Mouse (Mus musculus) ES-E14 (cell line): ENCODE measurements around the gene Slc29a4. TPM values are rescaled to one million over a fixed set of nuclear protein-coding genes. Genes with fewer than 3 reads are reported as not detected.

Experiments used
- DNase-seq: peaks from one replicate; pipeline ENCODE4 v3.0.0-alpha.2; 2013; ENCODE audit warnings: low read depth, low spot score
- H3K27ac ChIP-seq: 2 replicates; pipeline ENCODE4 v1.5.1; 2012; ENCODE audit warnings: low read depth, mild to moderate bottlenecking, low read length, moderate library complexity, mixed read lengths; ENCODE audit not compliant: poor library complexity, insufficient read depth, severe bottlenecking
- H3K36me3 ChIP-seq: 2 replicates; pipeline ENCODE4 v1.6.1; 2012; ENCODE audit warnings: mild to moderate bottlenecking, low read length, moderate library complexity, mixed read lengths; ENCODE audit not compliant: control insufficient read depth, poor library complexity, insufficient read depth, severe bottlenecking
- H3K4me1 ChIP-seq, 2 experiments: fragments of 150-350 bp in 1 of 2; sonication (generic) in 1 of 2; 2 replicates each; pipeline ENCODE4 v1.6.1; 2012; ENCODE audit warnings: low read length in 2 of 2, mild to moderate bottlenecking in 1 of 2, mixed read lengths in 1 of 2; ENCODE audit not compliant: control insufficient read depth in 2 of 2, insufficient read depth in 2 of 2, poor library complexity in 1 of 2
- H3K4me3 ChIP-seq, 2 experiments: fragments of 150-350 bp in 1 of 2; sonication (generic) in 1 of 2; 2 replicates each; pipeline ENCODE4 v1.5.1; 2012; ENCODE audit warnings: low read length in 2 of 2, low read depth in 1 of 2, mild to moderate bottlenecking in 1 of 2, mixed read lengths in 1 of 2; ENCODE audit not compliant: insufficient read depth in 1 of 2, poor library complexity in 1 of 2, severe bottlenecking in 1 of 2
- H3K9ac ChIP-seq: 2 replicates; pipeline ENCODE4 v1.6.1; 2012; ENCODE audit warnings: low read depth, mild to moderate bottlenecking, low read length, mixed read lengths; ENCODE audit not compliant: poor library complexity, insufficient read depth, severe bottlenecking
- H3K9me3 ChIP-seq: fragments of 150-350 bp; sonication (generic); 2 replicates; pipeline ENCODE4 v1.6.1; 2012; ENCODE audit warnings: low read depth, mild to moderate bottlenecking, low read length; ENCODE audit not compliant: control insufficient read depth, insufficient read depth
- CHD2 ChIP-seq: IDR thresholded peaks from 2 replicates; pipeline ENCODE4 v1.6.1; 2014; ENCODE audit warnings: mild to moderate bottlenecking, low read depth, low read length, inconsistent platforms
- HCFC1 ChIP-seq: IDR thresholded peaks from 2 replicates; pipeline ENCODE4 v1.6.1; 2012; ENCODE audit warnings: low read length, inconsistent platforms, borderline replicate concordance; ENCODE audit not compliant: insufficient read depth
- MAFK ChIP-seq: IDR thresholded peaks from 2 replicates; pipeline ENCODE4 v1.6.1; 2014; ENCODE audit warnings: mild to moderate bottlenecking, low read depth, low read length, inconsistent platforms; ENCODE audit not compliant: insufficient read depth
- ZC3H11A ChIP-seq: IDR thresholded peaks from 2 replicates; pipeline ENCODE4 v1.6.1; 2012; ENCODE audit warnings: low read depth, mild to moderate bottlenecking, inconsistent platforms, low read length, borderline replicate concordance
- ZNF384 ChIP-seq: IDR thresholded peaks from 2 replicates; pipeline ENCODE4 v1.6.1; 2012; ENCODE audit warnings: low read depth, low read length, inconsistent platforms
- in situ Hi-C, 2 experiments: fragments of 600-800 bp; cut with MboI; formaldehyde crosslinking; loops; one replicate each; pipeline ENCODE4 v1.15.1; 2025; ENCODE audit warnings: low sequenced_read_pairs in 2 of 2, inconsistent platforms in 1 of 2; ENCODE audit not compliant: unreplicated experiment in 2 of 2
- total RNA-seq: library from RNA; depleted of rRNA; stranded (reverse); fragments of 300-350 nt; gene quantifications from 2 replicates; pipeline ENCODE4 v1.2.3, GENCODE M21; 2012

The Slc29a4 gene
- total RNA-seq, 1 experiment, result 9.4 TPM

GRCm38 (mm10) chr5:142693738-142694430, 1.6 kb downstream of the Slc29a4 start:
- no peak overlapping the region for H3K27ac ChIP-seq
- no peaks in the 10 kb centered on the region for H3K36me3 ChIP-seq
- no peak overlapping the region for H3K9ac ChIP-seq
- no peaks in the 10 kb centered on the region for H3K9me3 ChIP-seq
- DNase-seq, result no peak
- TF ChIP-seq CHD2 (no peak), ZNF384 (no peak), MAFK (no peak), HCFC1 (no peak), ZC3H11A (no peak)
- H3K4me1 ChIP-seq, result peaks cover 2 to 5% of the 10 kb centered on the region in 2 experiments; a peak in 2 of 4 replicates
- in situ Hi-C loops, result no loop called here
- H3K4me3 ChIP-seq, result no peak overlapping the region

- Histone ChIP-seq H3K4me1 (peaks cover 2 to 5% of the 10 kb centered on the region in 2 experiments; a peak in 2 of 4 replicates), H3K9ac (no peak overlapping the region), H3K36me3 (no peaks in the 10 kb centered on the region), H3K27ac (no peak overlapping the region), H3K9me3 (no peaks in the 10 kb centered on the region), H3K4me3 (no peak overlapping the region)
- no peak for TF ChIP-seq ZNF384
- no peak for TF ChIP-seq ZC3H11A
- TF ChIP-seq HCFC1, result no peak
- no peak for TF ChIP-seq MAFK
- TF ChIP-seq CHD2, result no peak
- peak; percentile 54 for DNase-seq
- in situ Hi-C loops, result no loop called here
These were observed 2.5 kb downstream of the Slc29a4 start for GRCm38 (mm10) chr5:142694627-142695340.

- no peak overlapping the region for H3K9ac ChIP-seq
- no peak for TF ChIP-seq HCFC1
- TF ChIP-seq ZNF384, result no peak
- H3K27ac ChIP-seq, result no peak overlapping the region
- no peaks in the 10 kb centered on the region for H3K9me3 ChIP-seq
- peaks cover 2 to 7% of the 10 kb centered on the region in 2 experiments; a peak in 2 of 4 replicates for H3K4me1 ChIP-seq
- H3K36me3 ChIP-seq, result no peaks in the 10 kb centered on the region
- in situ Hi-C loops, result no loop called here
- H3K4me3 ChIP-seq, result no peak overlapping the region
- peak; percentile 21 for DNase-seq
These were observed 3.9 kb downstream of the Slc29a4 start for GRCm38 (mm10) chr5:142696258-142696657.

GRCm38 (mm10) chr5:142696865-142697264, 4.6 kb downstream of the Slc29a4 start:
- Histone ChIP-seq H3K36me3 (no peaks in the 10 kb centered on the region), H3K4me3 (no peak overlapping the region), H3K27ac (no peak overlapping the region), H3K9ac (no peak overlapping the region), H3K9me3 (no peaks in the 10 kb centered on the region), H3K4me1 (peaks cover 2 to 7% of the 10 kb centered on the region in 2 experiments; a peak in 2 of 4 replicates)
- in situ Hi-C loops, result no loop called here
- DNase-seq, result no peak
- TF ChIP-seq MAFK (no peak), ZNF384 (no peak), HCFC1 (no peak), CHD2 (no peak), ZC3H11A (no peak)
